Mouse (Mus musculus) left cerebral cortex, adult 6 months (tissue): ENCODE results near the gene Lmbrd2. TPM values are rescaled to one million over a fixed set of nuclear protein-coding genes. Genes with fewer than 3 reads are reported as not detected.

Experiments used
- long read RNA-seq, 2 experiments: library from polyadenylated mRNA; unstranded; transcript quantifications; one replicate each; pipeline ENCODE4 v2.0.0; 2019 to 2020
- polyA plus RNA-seq: library from polyadenylated mRNA; unstranded; fragments of <200 nt; fragmentation: Nextera tagmentation; gene quantifications from 2 replicates; pipeline ENCODE4 v1.2.3, GENCODE M21; 2021

Gene Lmbrd2
- 8.2 and 9.5 TPM in 2 replicates for polyA plus RNA-seq
- long read RNA-seq, experiment 1, full-length matches to known transcripts: 4 of 25 reads
- long read RNA-seq, experiment 1, partial matches to known transcripts: 10 of 25 reads
- long read RNA-seq, experiment 1, other reads (novel, unspliced or antisense): 11 of 25 reads
- long read RNA-seq, experiment 2, full-length matches to known transcripts: 1 of 35 reads
- long read RNA-seq, experiment 2, partial matches to known transcripts: 9 of 35 reads
- long read RNA-seq, experiment 2, other reads (novel, unspliced or antisense): 25 of 35 reads

DNA sequence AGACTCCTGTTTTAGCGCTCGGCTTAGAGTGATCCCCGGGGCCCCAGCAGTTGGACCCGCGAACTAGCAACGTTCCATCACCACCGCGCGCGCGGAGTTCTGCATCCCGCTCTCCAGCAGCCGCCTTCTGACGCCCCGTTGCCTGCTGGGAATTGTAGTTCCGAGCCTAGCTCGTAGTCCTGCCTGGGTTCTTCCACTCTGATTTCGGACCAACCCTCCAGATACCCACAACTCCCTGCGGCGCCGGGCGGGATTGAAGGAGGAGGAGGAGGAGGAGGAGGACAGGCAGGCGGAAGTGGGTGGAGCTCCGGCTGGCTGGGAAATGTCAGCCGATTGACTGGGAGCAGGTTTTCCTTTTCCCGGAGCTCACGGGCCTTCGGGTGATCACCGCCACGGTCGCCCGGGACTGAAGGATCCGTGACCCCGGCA, at the start of gene Lmbrd2:
Gene Lmbrd2, plus strand, starts transcription at position 299 of the 429 bp plus-strand sequence.

GRCm38 (mm10) chr15:9155325-9155724, 15.0 kb downstream of the Lmbrd2 start, which contains the start of gene Skp2:
Gene Skp2 (minus strand): TSS chr15:9155425.

Other genes with a start within 250 kb of the Lmbrd2 start
- 6.2 and 8.7 TPM in 2 replicates for gene Ranbp3l, start 172.6 kb upstream of the Lmbrd2 start, polyA plus RNA-seq
- 14.9 and 24.9 TPM in 2 replicates for gene Nadk2, start 69.3 kb upstream of the Lmbrd2 start, polyA plus RNA-seq
- 1.3 and 1.5 TPM in 2 replicates for gene Skp2, start 14.9 kb downstream of the Lmbrd2 start, polyA plus RNA-seq
- gene Ugt3a1, start 136.3 kb downstream of the Lmbrd2 start, polyA plus RNA-seq: not detected in 2 replicates
- not detected in 2 replicates for gene Ugt3a2, start 195.0 kb downstream of the Lmbrd2 start, polyA plus RNA-seq